Mouse (Mus musculus) CH12F3 (cell line): ENCODE data around the gene Cops6.

ENCODE experiments used
- in situ Hi-C: fragments of 300-500 bp; cut with MboI; formaldehyde crosslinking; loops from 2 replicates; pipeline ENCODE4 v1.14.3; 2020; ENCODE audit warnings: low sequenced_read_pairs

Cops6 gene

GRCm38 (mm10) chr5:138186950-138187638 lies 26.2 kb downstream of the Cops6 start, which contains the start of the genes Taf6 and Cnpy4:
Taf6 (minus strand) TSS chr5:138187451.
Cnpy4 (plus strand) TSS chr5:138187485.
- in situ Hi-C loops, result no loop called here

DNA sequence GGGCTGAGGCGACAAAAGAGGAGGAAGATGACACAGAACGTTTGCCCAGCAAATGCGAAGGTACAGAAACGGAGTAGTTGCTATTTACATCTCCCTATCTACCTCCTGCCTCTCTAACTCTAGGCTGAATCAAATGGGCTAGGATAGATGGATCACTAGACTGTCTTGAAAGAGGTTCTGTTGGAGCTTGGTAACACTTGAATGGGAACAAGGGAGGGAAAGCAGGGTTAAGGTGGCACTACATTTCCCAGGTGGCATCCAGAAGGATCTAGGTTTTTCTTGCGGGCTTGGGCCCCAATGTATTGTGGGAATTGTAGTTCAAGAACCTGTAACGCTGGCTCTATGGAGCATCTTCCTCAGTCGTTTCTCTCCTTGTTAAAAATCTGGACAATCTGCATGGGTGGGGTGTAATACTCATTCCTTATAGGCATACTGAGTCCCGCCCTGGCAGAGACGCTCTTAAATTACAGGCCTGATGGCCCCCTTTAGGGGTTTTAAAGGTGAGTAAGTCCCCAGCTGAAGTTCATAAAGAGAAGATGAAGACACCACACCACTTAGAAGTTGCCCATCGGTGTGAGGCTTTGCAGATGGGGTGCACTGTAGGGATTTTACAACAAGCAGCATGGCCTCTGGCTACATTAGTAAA lies 26.9 kb downstream of the Cops6 start:
- in situ Hi-C loops, result no loop called here

GRCm38 (mm10) chr5:138193771-138194727 lies 33.2 kb downstream of the Cops6 start, which contains the start of gene Mblac1:
Mblac1 (plus strand) TSS chr5:138194314.
- in situ Hi-C loops, result no loop called here

DNA sequence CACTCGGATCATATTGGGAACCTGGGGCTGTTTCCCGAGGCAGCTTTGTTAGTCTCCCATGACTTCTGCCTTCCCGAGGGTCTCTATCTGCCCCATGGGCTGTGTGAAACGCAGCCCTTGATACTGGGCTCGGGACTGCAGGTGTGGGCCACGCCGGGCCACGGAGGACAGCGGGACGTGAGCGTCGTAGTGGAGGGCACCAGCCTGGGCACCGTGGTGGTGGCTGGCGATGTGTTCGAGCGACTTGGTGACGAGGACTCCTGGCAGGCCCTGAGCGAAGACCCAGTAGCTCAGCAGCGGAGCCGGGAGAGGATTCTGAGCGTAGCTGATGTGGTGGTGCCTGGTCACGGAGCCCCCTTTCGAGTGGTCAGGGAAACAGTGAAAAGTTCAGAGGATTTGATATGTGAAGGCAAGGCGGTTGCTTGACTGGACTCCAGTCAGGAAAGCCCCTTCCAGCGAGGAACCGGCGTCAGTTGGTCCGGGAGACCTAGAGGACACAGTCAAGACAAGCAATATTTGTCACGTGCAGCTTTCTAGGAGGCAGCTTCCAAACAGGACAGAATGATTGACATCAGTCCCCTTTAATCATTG lies 34.0 kb downstream of the Cops6 start:
- in situ Hi-C loops, result no loop called here

DNA sequence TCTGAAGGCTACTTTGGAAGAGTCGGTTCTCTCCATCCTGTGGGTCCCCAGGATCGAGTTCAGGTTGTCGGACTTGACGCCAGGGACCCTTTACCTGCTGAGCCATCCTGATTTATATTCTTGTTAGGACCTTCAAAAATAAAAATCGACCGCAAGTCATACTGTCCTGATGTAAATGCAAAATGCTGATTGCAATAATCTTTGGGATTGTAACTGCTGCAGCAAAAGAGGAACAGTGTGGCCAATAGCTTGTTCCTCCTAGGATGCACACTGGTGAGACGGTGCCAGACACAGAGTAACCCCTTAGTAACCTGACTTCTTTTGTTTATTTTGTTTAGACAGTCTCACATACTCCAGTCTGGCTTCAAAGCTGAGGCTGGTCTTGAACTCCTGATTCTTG lies 34.6 kb downstream of the Cops6 start:
- in situ Hi-C loops, result no loop called here

GRCm38 (mm10) chr5:138199576-138199975 lies 38.7 kb downstream of the Cops6 start:
- in situ Hi-C loops, result no loop called here

DNA sequence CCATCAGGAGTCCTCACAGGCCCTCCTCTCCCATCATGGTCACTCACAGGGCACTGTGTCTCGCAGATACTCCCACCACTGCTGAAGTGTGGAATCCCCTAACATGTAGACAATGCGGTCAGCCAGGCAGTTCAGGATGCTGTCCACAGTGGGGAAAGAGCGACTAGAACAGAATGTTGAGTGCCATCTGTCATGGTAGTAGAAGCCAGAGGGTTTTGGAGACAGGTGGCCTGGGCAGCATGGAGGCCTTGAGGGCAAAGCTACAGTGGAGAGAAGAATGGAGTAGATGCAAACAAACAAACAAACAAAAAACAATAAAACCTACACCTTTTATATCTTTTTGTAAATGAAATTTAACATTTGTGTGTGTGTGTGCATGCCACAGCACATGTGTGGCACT lies 41.2 kb downstream of the Cops6 start:
- in situ Hi-C loops, result no loop called here

GRCm38 (mm10) chr5:138207253-138207652 lies 46.4 kb downstream of the Cops6 start:
- in situ Hi-C loops, result no loop called here

DNA sequence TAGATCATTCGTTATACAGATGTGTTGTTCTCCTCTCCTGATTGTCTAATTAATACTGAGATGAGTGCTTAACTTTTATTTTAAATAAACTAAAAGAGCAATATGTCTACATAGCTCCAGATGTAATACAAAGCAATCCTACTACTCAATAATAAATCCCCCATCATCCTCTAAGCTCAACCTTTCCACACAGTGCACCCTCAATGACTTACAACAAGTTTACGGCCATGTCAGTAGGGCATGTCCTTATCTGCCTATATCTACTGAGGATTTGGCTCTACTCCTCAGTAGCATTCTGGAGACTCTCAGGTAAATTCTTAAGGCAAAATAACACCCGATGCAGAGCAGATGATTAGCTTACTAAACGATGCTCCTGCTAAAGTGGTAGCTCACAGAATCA lies 47.0 kb downstream of the Cops6 start:
- in situ Hi-C loops, result no loop called here
